Mouse (Mus musculus): ENCODE results near the gene Fam81b. TPM values are rescaled to one million over a fixed set of nuclear protein-coding genes. Genes with fewer than 3 reads are reported as not detected.
A peak's percentile ranks its signal among the peaks of the same experiment; 100 is the strongest.
"Not testable (repeated sequence)": the region's sequence is repeated elsewhere in the genome, so short reads cannot be mapped to it uniquely, and the experiment has no call there.

Fam81b gene
- not detected in 2 replicates for total RNA-seq (2021)
- long read RNA-seq, experiment 1 = 0 reads
- long read RNA-seq, experiment 2 = 0 reads

GRCm38 (mm10) chr13:76304637-76305122 lies at the start of gene Fam81b:
Fam81b (minus strand) TSS chr13:76305072.
- no peak for DNase-seq

- not testable (repeated sequence) for DNase-seq
Observed at GRCm38 (mm10) chr13:76345941-76346340, 41.1 kb upstream of the Fam81b start.

- no peak for DNase-seq
Observed at GRCm38 (mm10) chr13:76318635-76319034, 13.8 kb upstream of the Fam81b start.

GRCm38 (mm10) chr13:76311580-76311979 lies 6.7 kb upstream of the Fam81b start:
- no peak for DNase-seq

- no peak for DNase-seq
Observed at GRCm38 (mm10) chr13:76308811-76309210, 3.9 kb upstream of the Fam81b start.

- no peak for DNase-seq
Observed at GRCm38 (mm10) chr13:76305655-76306365, 938 bp upstream of the Fam81b start.

GRCm38 (mm10) chr13:76305241-76305640 lies 369 bp upstream of the Fam81b start:
- no peak for DNase-seq

GRCm38 (mm10) chr13:76304201-76304600 lies 671 bp downstream of the Fam81b start:
- DNase-seq = no peak

GRCm38 (mm10) chr13:76303160-76303559 lies 1.7 kb downstream of the Fam81b start:
- no peak for DNase-seq

- peak; percentile 9 for DNase-seq
Observed at GRCm38 (mm10) chr13:76302056-76302455, 2.8 kb downstream of the Fam81b start.

- no peak for DNase-seq
Observed at GRCm38 (mm10) chr13:76292050-76292449, 12.8 kb downstream of the Fam81b start.

GRCm38 (mm10) chr13:76284597-76284996 lies 20.3 kb downstream of the Fam81b start:
- no peak for DNase-seq

GRCm38 (mm10) chr13:76264361-76265026 lies 40.4 kb downstream of the Fam81b start:
- no peak for DNase-seq

GRCm38 (mm10) chr13:76258766-76259165 lies 46.1 kb downstream of the Fam81b start:
- DNase-seq = no peak

- no peak for DNase-seq
Observed at GRCm38 (mm10) chr13:76256350-76256749, 48.5 kb downstream of the Fam81b start.

- no peak for DNase-seq
Observed at GRCm38 (mm10) chr13:76250092-76250491, 54.8 kb downstream of the Fam81b start.

- DNase-seq = no peak
Observed at GRCm38 (mm10) chr13:76249066-76249465, 55.8 kb downstream of the Fam81b start.

GRCm38 (mm10) chr13:76215397-76215796 lies 89.5 kb downstream of the Fam81b start:
- peak; percentile 18 for DNase-seq

- DNase-seq = no peak
Observed at GRCm38 (mm10) chr13:76214928-76215327, 89.9 kb downstream of the Fam81b start.

- DNase-seq = no peak
Observed at GRCm38 (mm10) chr13:76199943-76200342, 104.9 kb downstream of the Fam81b start.

GRCm38 (mm10) chr13:76197297-76197848 lies 107.5 kb downstream of the Fam81b start:
- no peak for DNase-seq

GRCm38 (mm10) chr13:76195431-76196138 lies 109.3 kb downstream of the Fam81b start:
- DNase-seq = no peak

GRCm38 (mm10) chr13:76194937-76195336 lies 109.9 kb downstream of the Fam81b start:
- no peak for DNase-seq
